Mouse (Mus musculus): ENCODE measurements around the gene Spg20. TPM values are rescaled to one million over a fixed set of nuclear protein-coding genes. Genes with fewer than 3 reads are reported as not detected.

The Spg20 gene
- polyA plus RNA-seq, 1 experiment from 2014 or later = 31.1 TPM

GRCm38 (mm10) chr3:55154163-55154562 is 42.3 kb downstream of the Spg20 start:
- WGBS = 88% methylated on average over 7 of the region's 7 CpGs
- Histone ChIP-seq H3K36me3 (ENCODE audit: control insufficient read depth, insufficient read depth, low read length) (no peaks in the 10 kb centered on the region), H3K27ac (ENCODE audit: low read length) (no peak overlapping the region), H3K9ac (ENCODE audit: low read depth, low read length) (no peak overlapping the region), H3K9me3 (ENCODE audit: control insufficient read depth, low read length) (no peaks in the 10 kb centered on the region), H3K4me1 (ENCODE audit: control insufficient read depth, insufficient read depth, low read length) (no peaks in the 10 kb centered on the region), H3K4me3 (ENCODE audit: low read length) (no peak overlapping the region), H3K27me3 (replicated peaks; ENCODE audit: control insufficient read depth, insufficient read depth, low read length) (no peaks in the 10 kb centered on the region), H3K4me2 (ENCODE audit: low read depth, low read length) (no peak overlapping the region)
- ATAC-seq = no peak

GRCm38 (mm10) chr3:55157413-55157812 is 45.5 kb downstream of the Spg20 start:
- no peak overlapping the region for H3K4me2 ChIP-seq (ENCODE audit: low read depth, low read length)
- no peaks in the 10 kb centered on the region for H3K36me3 ChIP-seq (ENCODE audit: control insufficient read depth, insufficient read depth, low read length)
- H3K4me1 ChIP-seq (ENCODE audit: control insufficient read depth, insufficient read depth, low read length) = no peaks in the 10 kb centered on the region
- no peak overlapping the region for H3K4me3 ChIP-seq (ENCODE audit: low read length)
- ATAC-seq = no peak
- WGBS = 54% methylated on average over 5 of the region's 5 CpGs
- H3K9me3 ChIP-seq (ENCODE audit: control insufficient read depth, low read length) = no peaks in the 10 kb centered on the region
- H3K27ac ChIP-seq (ENCODE audit: low read length) = no peak overlapping the region
- H3K9ac ChIP-seq (ENCODE audit: low read depth, low read length) = no peak overlapping the region
- no peaks in the 10 kb centered on the region for H3K27me3 ChIP-seq (replicated peaks; ENCODE audit: control insufficient read depth, insufficient read depth, low read length)

- H3K9me3 ChIP-seq (ENCODE audit: control insufficient read depth, low read length) = no peaks in the 10 kb centered on the region
- WGBS = 57% methylated on average over 7 of the region's 7 CpGs
Measured at GRCm38 (mm10) chr3:55161144-55161543, 49.2 kb downstream of the Spg20 start.

GRCm38 (mm10) chr3:55163510-55163909 is 51.6 kb downstream of the Spg20 start:
- Histone ChIP-seq H3K9me3 (ENCODE audit: control insufficient read depth, low read length) (no peaks in the 10 kb centered on the region), H3K36me3 (ENCODE audit: control insufficient read depth, insufficient read depth, low read length) (no peaks in the 10 kb centered on the region), H3K9ac (ENCODE audit: low read depth, low read length) (no peak overlapping the region), H3K27me3 (replicated peaks; ENCODE audit: control insufficient read depth, insufficient read depth, low read length) (no peaks in the 10 kb centered on the region), H3K4me3 (ENCODE audit: low read length) (no peak overlapping the region), H3K27ac (ENCODE audit: low read length) (no peak overlapping the region), H3K4me1 (ENCODE audit: control insufficient read depth, insufficient read depth, low read length) (no peaks in the 10 kb centered on the region), H3K4me2 (ENCODE audit: low read depth, low read length) (no peak overlapping the region)
- 68% methylated on average over 4 of the region's 4 CpGs for WGBS
- ATAC-seq = no peak

More at GRCm38 (mm10) chr3:55161144-55161543, 49.2 kb downstream of the Spg20 start:
- H3K4me3 ChIP-seq (ENCODE audit: low read length) = no peak overlapping the region
- no peak overlapping the region for H3K9ac ChIP-seq (ENCODE audit: low read depth, low read length)
- no peak overlapping the region for H3K4me2 ChIP-seq (ENCODE audit: low read depth, low read length)
- ATAC-seq = no peak
- H3K4me1 ChIP-seq (ENCODE audit: control insufficient read depth, insufficient read depth, low read length) = no peaks in the 10 kb centered on the region
- H3K36me3 ChIP-seq (ENCODE audit: control insufficient read depth, insufficient read depth, low read length) = no peaks in the 10 kb centered on the region
- H3K27me3 ChIP-seq (replicated peaks; ENCODE audit: control insufficient read depth, insufficient read depth, low read length) = no peaks in the 10 kb centered on the region
- no peak overlapping the region for H3K27ac ChIP-seq (ENCODE audit: low read length)

GRCm38 (mm10) chr3:55172478-55172877 is 60.6 kb downstream of the Spg20 start:
- H3K9me3 ChIP-seq (ENCODE audit: control insufficient read depth, low read length) = no peaks in the 10 kb centered on the region

GRCm38 (mm10) chr3:55177271-55177670 is 65.4 kb downstream of the Spg20 start:
- H3K36me3 ChIP-seq (ENCODE audit: control insufficient read depth, insufficient read depth, low read length) = no peaks in the 10 kb centered on the region
- H3K27me3 ChIP-seq (replicated peaks; ENCODE audit: control insufficient read depth, insufficient read depth, low read length) = no peaks in the 10 kb centered on the region
- H3K27ac ChIP-seq (ENCODE audit: low read length) = no peak overlapping the region
- H3K4me2 ChIP-seq (ENCODE audit: low read depth, low read length) = no peak overlapping the region
- H3K9me3 ChIP-seq (ENCODE audit: control insufficient read depth, low read length) = peaks cover 1% of the 10 kb centered on the region; the same call in 1 of the 2 replicates
- H3K9ac ChIP-seq (ENCODE audit: low read depth, low read length) = no peak overlapping the region
- WGBS = 46% methylated on average over 6 of the region's 6 CpGs
- ATAC-seq = no peak
- no peaks in the 10 kb centered on the region for H3K4me1 ChIP-seq (ENCODE audit: control insufficient read depth, insufficient read depth, low read length)
- H3K4me3 ChIP-seq (ENCODE audit: low read length) = no peak overlapping the region

More at GRCm38 (mm10) chr3:55172478-55172877, 60.6 kb downstream of the Spg20 start:
- no peaks in the 10 kb centered on the region for H3K36me3 ChIP-seq (ENCODE audit: control insufficient read depth, insufficient read depth, low read length)
- 73% methylated on average over 3 of the region's 3 CpGs for WGBS
- no peak for ATAC-seq
- H3K9ac ChIP-seq (ENCODE audit: low read depth, low read length) = no peak overlapping the region
- no peak overlapping the region for H3K4me2 ChIP-seq (ENCODE audit: low read depth, low read length)
- H3K27ac ChIP-seq (ENCODE audit: low read length) = no peak overlapping the region
- no peaks in the 10 kb centered on the region for H3K4me1 ChIP-seq (ENCODE audit: control insufficient read depth, insufficient read depth, low read length)
- no peaks in the 10 kb centered on the region for H3K27me3 ChIP-seq (replicated peaks; ENCODE audit: control insufficient read depth, insufficient read depth, low read length)
- H3K4me3 ChIP-seq (ENCODE audit: low read length) = no peak overlapping the region

- H3K4me2 ChIP-seq (ENCODE audit: low read depth, low read length) = no peak within 1 kb of the TSS
- no peak within 1 kb of the TSS for H3K4me3 ChIP-seq (ENCODE audit: low read length)
- H3K36me3 ChIP-seq (ENCODE audit: control insufficient read depth, insufficient read depth, low read length) = no peaks in the 10 kb centered on the region
- no peak for ATAC-seq
- 93% methylated on average over 22 of the region's 22 CpGs for WGBS
- H3K4me1 ChIP-seq (ENCODE audit: control insufficient read depth, insufficient read depth, low read length) = no peaks in the 10 kb centered on the region
- peaks cover 3% of the 10 kb centered on the region; the same call in 1 of the 2 replicates for H3K9me3 ChIP-seq (ENCODE audit: control insufficient read depth, low read length)
- H3K27ac ChIP-seq (ENCODE audit: low read length) = no peak within 1 kb of the TSS
- H3K9ac ChIP-seq (ENCODE audit: low read depth, low read length) = no peak within 1 kb of the TSS
- H3K27me3 ChIP-seq (replicated peaks; ENCODE audit: control insufficient read depth, insufficient read depth, low read length) = no peaks in the 10 kb centered on the region
Measured at GRCm38 (mm10) chr3:55181766-55182165, 69.9 kb downstream of the Spg20 start, which contains the start of gene Sohlh2. Gene Sohlh2, plus strand, starts transcription at chr3:55182028.

Small RNA genes lying within 50 kb of the gene (microRNA-seq; reads per million reads assigned to microRNA genes)
- gene Gm22029 = not detected

Other genes starting within 250 kb of the Spg20 start
- 0.39 and 0.48 TPM in 2 replicates for gene Sertm1, start 196.2 kb upstream of the Spg20 start, polyA plus RNA-seq (2015; fragmentation: Nextera tagmentation; extraction: Ambion mirVana)
- gene Ccna1, start 56.6 kb upstream of the Spg20 start, polyA plus RNA-seq (2015; fragmentation: Nextera tagmentation; extraction: Ambion mirVana) = 1.3 and 1.8 TPM in 2 replicates
- not detected in 2 replicates for gene Ccdc169, start 25.2 kb downstream of the Spg20 start, polyA plus RNA-seq (2015; fragmentation: Nextera tagmentation; extraction: Ambion mirVana)
- gene Sohlh2, start 69.9 kb downstream of the Spg20 start, polyA plus RNA-seq (2015; fragmentation: Nextera tagmentation; extraction: Ambion mirVana) = not detected in 2 replicates
- gene Dclk1, start 130.3 kb downstream of the Spg20 start, polyA plus RNA-seq (2015; fragmentation: Nextera tagmentation; extraction: Ambion mirVana) = 9.3 and 11.6 TPM in 2 replicates